ENCODE assay signal across 13 mouse cellular contexts in genomic region chr2:69994082-69994736, GRCm38 (mm10). TPM values are rescaled to one million over a fixed set of nuclear protein-coding genes. Genes with fewer than 3 reads are reported as not detected.
DNase-seq lines count a peak whose midpoint lies in the region; ATAC-seq and TF ChIP-seq lines count a peak whose summit lies in the region.
"Not testable (repeated sequence)": the region's sequence is repeated elsewhere in the genome, so short reads cannot be mapped to it uniquely, and the experiment has no call there.
"Had no signal": no experiment of that assay in that cellular context is flagged by ENCODE, and none has a peak within 500 bp of the region (broad histone marks: within the 10 kb centered on the region; RNA-seq: fewer than 3 reads in every experiment).

No protein-coding gene starts in this region.

- H3K9me3 ChIP-seq in CH12.LX (replicated peaks; ENCODE audit: low read length); liver, embryonic 14.5 days (ENCODE audit: control insufficient read depth, low read length); megakaryocyte, embryonic 14.5 days: not testable (repeated sequence)

- not testable (repeated sequence) for H3K9ac ChIP-seq in CH12.LX (ENCODE audit: insufficient read depth, low read depth); liver, embryonic 14.5 days (replicated peaks)

- TF ChIP-seq CTCF in CH12.LX (conservative IDR thresholded peaks at IDR 0.05 in 1 of 2, IDR thresholded peaks at IDR 0.05 in 1 of 2; ENCODE audit: low read depth in 2 of 2, low read length in 2 of 2); kidney, adult 2 months (conservative IDR thresholded peaks at IDR 0.05; ENCODE audit: insufficient read depth, insufficient read length, low read depth, low read length); liver, embryonic 14.5 days (IDR thresholded peaks at IDR 0.05; ENCODE audit: low read depth): not testable (repeated sequence)

- ATAC-seq in liver, embryonic 14.5 days (ENCODE audit: insufficient read depth) = not testable (repeated sequence)

- peaks cover 25 to 56% of the 10 kb centered on the region in 2 experiments for H3K36me3 ChIP-seq in CH12.LX (replicated peaks in 1 of 2; ENCODE audit: control insufficient read depth in 1 of 2, insufficient read depth in 1 of 2, low read length in 1 of 2)
- H3K36me3 ChIP-seq in kidney, adult 2 months (ENCODE audit: control insufficient read depth, insufficient read depth, low read length); liver, embryonic 14.5 days (replicated peaks; ENCODE audit: control insufficient read depth, insufficient read depth, low read depth): not testable (repeated sequence)
- peaks cover 64% of the 10 kb centered on the region for H3K36me3 ChIP-seq in megakaryocyte, embryonic 14.5 days (replicated peaks; ENCODE audit: low read length)

- H3K27me3 ChIP-seq in CH12.LX (replicated peaks); kidney, adult 2 months (replicated peaks; ENCODE audit: control insufficient read depth, insufficient read depth, low read length); liver, embryonic 14.5 days (ENCODE audit: control insufficient read depth, insufficient read depth, low read length); megakaryocyte, embryonic 14.5 days (replicated peaks): not testable (repeated sequence)

- TF ChIP-seq EP300 in CH12.LX (IDR thresholded peaks at IDR 0.05; ENCODE audit: low read length); liver, embryonic 14.5 days (IDR thresholded peaks at IDR 0.05; ENCODE audit: low read depth): not testable (repeated sequence)

- not testable (repeated sequence) for TF ChIP-seq RAD21 in CH12.LX (IDR thresholded peaks at IDR 0.05; ENCODE audit: low read depth, low read length)

- H3K4me3 ChIP-seq in CH12.LX (replicated peaks in 1 of 3; ENCODE audit: low read depth in 2 of 3, low read length in 2 of 3, poor library complexity in 1 of 3); kidney, adult 2 months (ENCODE audit: insufficient read depth, low read depth, low read length); liver, embryonic 14.5 days (ENCODE audit: insufficient read depth in 1 of 2, low read depth in 2 of 2, low read length in 2 of 2): not testable (repeated sequence)
- H3K4me3 ChIP-seq in megakaryocyte, embryonic 14.5 days (replicated peaks) = peak overlapping the region; percentile 47

- dilution Hi-C loops in CH12.LX (cut with MboI; ENCODE audit: extremely low pct_ligation_motif_present, extremely low pct_unique_long_range_greater_than_20kb, low sequenced_read_pairs) = not testable (repeated sequence)

- not testable (repeated sequence) for DNase-seq in CH12.LX (ENCODE audit: extremely low read depth); liver, embryonic 14.5 days (ENCODE audit: low read depth in 3 of 3, low spot score in 3 of 3)
- DNase-seq in gastrocnemius, adult 18-20 months (ENCODE audit: low spot score) = peak; percentile 24
- peak; percentile 56 for DNase-seq in gastrocnemius, postnatal 25 days
- peak; percentile 6 for DNase-seq in kidney, adult 2 months

- H3K4me1 ChIP-seq in CH12.LX (ENCODE audit: control insufficient read depth in 1 of 2, insufficient read depth in 2 of 2) = peaks cover 0 to 23% of the 10 kb centered on the region in 2 experiments; a peak in 2 of 4 replicates
- not testable (repeated sequence) for H3K4me1 ChIP-seq in kidney, adult 2 months (ENCODE audit: control insufficient read depth, insufficient read depth, low read length)
- peaks cover 8 to 16% of the 10 kb centered on the region in 2 experiments for H3K4me1 ChIP-seq in liver, embryonic 14.5 days (replicated peaks; ENCODE audit: control insufficient read depth in 2 of 2, insufficient read depth in 2 of 2, low read length in 1 of 2)
- H3K4me1 ChIP-seq in megakaryocyte, embryonic 14.5 days = peaks cover 46% of the 10 kb centered on the region

- not testable (repeated sequence) for TF ChIP-seq POLR2A in CH12.LX (IDR thresholded peaks at IDR 0.05; ENCODE audit: low read depth, low read length); kidney, adult 2 months (IDR thresholded peaks at IDR 0.05; ENCODE audit: low read depth, low read length)

- not testable (repeated sequence) for H3K27ac ChIP-seq in CH12.LX (ENCODE audit: insufficient read depth, low read depth); kidney, adult 2 months (ENCODE audit: insufficient read depth, low read depth, low read length)
- H3K27ac ChIP-seq in liver, embryonic 14.5 days = peak overlapping the region; percentile 30

- in situ Hi-C loops in CH12.LX (cut with MboI; ENCODE audit: low pct_ligation_motif_present, low pct_unique_long_range_greater_than_20kb, low sequenced_read_pairs) = not testable (repeated sequence)

- 89% methylated on average over 3 of the region's 3 CpGs for WGBS in kidney, adult 2 months
- WGBS in liver, embryonic 14.5 days (ENCODE audit: insufficient replicate concordance) = 77% methylated on average over 3 of the region's 3 CpGs

- H3K79me2 ChIP-seq in CH12.LX (replicated peaks; ENCODE audit: control insufficient read depth, extremely low read depth, insufficient read depth, poor library complexity, severe bottlenecking) = not testable (repeated sequence)

- H3K4me2 ChIP-seq in CH12.LX (ENCODE audit: insufficient read depth, low read depth, poor library complexity, severe bottlenecking); liver, embryonic 14.5 days (ENCODE audit: low read depth): not testable (repeated sequence)

TF ChIP-seq in CH12.LX, 34 proteins besides CTCF, POLR2A, EP300 and RAD21:
- peak; percentile 65; the same call in 1 of the 2 replicates for TF ChIP-seq TCF12 (IDR thresholded peaks at IDR 0.05; ENCODE audit: low read depth, low read length)

RNA-seq across cellular contexts. Expression of gene Myo3b, which starts 44.7 kb away (rescaled TPM):
- total RNA-seq in CH12.LX (2012; rRNA removed) = 0.46 and 0.64 TPM in 2 replicates
- 0.58 and 0.63 TPM in 2 replicates for total RNA-seq in CH12.LX (2014; rRNA removed)
- polyA plus RNA-seq in CH12.LX (2012; ENCODE audit: insufficient read length, low read depth) = 0.76 and 0.90 TPM in 2 replicates
- not detected for total RNA-seq in gastrocnemius, adult 18-20 months (2021)
- not detected for total RNA-seq in gastrocnemius, postnatal 25 days (2021)
- 1.6 and 1.7 TPM in 2 replicates for polyA plus RNA-seq in kidney, adult 2 months (2012; rRNA removed)
- polyA plus RNA-seq in liver, embryonic 14.5 days (2012; rRNA removed) = not detected in 2 replicates
- not detected in 2 replicates for polyA plus RNA-seq in liver, embryonic 14.5 days (2014; fragmentation: Nextera tagmentation; extraction: Ambion mirVana)
- not detected in 2 replicates for polyA plus RNA-seq in megakaryocyte, embryonic 14.5 days (2012; ENCODE audit: insufficient read depth, low replicate concordance)
- total RNA-seq: adrenal gland, adult 2 months; adrenal gland, postnatal 36 days; common myeloid progenitor, adult 5-6 weeks; heart, postnatal 25 days had no signal
- polyA plus RNA-seq: embryonic facial prominence, embryonic 15.5 days; forebrain, embryonic 11.5 days; hindbrain, embryonic 10.5 days had no signal
